Mouse (Mus musculus) limb, embryonic 15.5 days (tissue): ENCODE results near the gene C1ql4. TPM values are rescaled to one million over a fixed set of nuclear protein-coding genes. Genes with fewer than 3 reads are reported as not detected.
"Not testable (repeated sequence)": the region's sequence is repeated elsewhere in the genome, so short reads cannot be mapped to it uniquely, and the experiment has no call there.

Experiments
- ATAC-seq: fragments of 200-750 bp; cut with Nextera tagmentation; 2 replicates; pipeline ENCODE4 v1.8.0; 2017; ENCODE audit warnings: low read depth, moderate TSS enrichment; ENCODE audit not compliant: insufficient number of reproducible peaks, low FRiP score, low TSS enrichment
- H3K27ac ChIP-seq: fragments of 300-500 bp; sonication (generic); 2 replicates; pipeline ENCODE4 v1.5.1; 2015; ENCODE audit warnings: moderate library complexity, mild to moderate bottlenecking, inconsistent platforms
- H3K27me3 ChIP-seq: fragments of 300-500 bp; sonication (generic); 2 replicates; pipeline ENCODE4 v1.6.1; 2015; ENCODE audit warnings: inconsistent platforms
- H3K36me3 ChIP-seq: fragments of 300-500 bp; sonication (generic); 2 replicates; pipeline ENCODE4 v1.6.1; 2015; ENCODE audit warnings: inconsistent platforms
- H3K4me1 ChIP-seq: fragments of 300-500 bp; sonication (generic); 2 replicates; pipeline ENCODE4 v1.6.1; 2015; ENCODE audit warnings: inconsistent platforms
- H3K4me2 ChIP-seq: fragments of 300-500 bp; sonication (generic); 2 replicates; pipeline ENCODE4 v1.6.1; 2015; ENCODE audit warnings: mild to moderate bottlenecking, inconsistent platforms
- H3K4me3 ChIP-seq: fragments of 300-500 bp; sonication (generic); 2 replicates; pipeline ENCODE4 v1.5.1; 2015; ENCODE audit warnings: mild to moderate bottlenecking, inconsistent platforms
- H3K9ac ChIP-seq: fragments of 300-500 bp; sonication (generic); 2 replicates; pipeline ENCODE4 v1.6.1; 2015; ENCODE audit warnings: inconsistent platforms
- H3K9me3 ChIP-seq: fragments of 300-500 bp; sonication (generic); 2 replicates; pipeline ENCODE4 v1.6.1; 2016; ENCODE audit warnings: inconsistent platforms
- WGBS: fragments of 180-500 bp; shearing (Covaris S2); methylation state at CpG from one replicate; pipeline ENCODE4 v1.1.7; 2015; 5-methylcytosine and 5-hydroxymethylcytosine counted together
- polyA plus RNA-seq: library from polyadenylated mRNA; unstranded; fragments of >200 nt; fragmentation: Nextera tagmentation; extraction: Ambion mirVana; gene quantifications from 2 replicates; pipeline ENCODE4 v1.2.1, GENCODE M21; 2015

The C1ql4 gene
- polyA plus RNA-seq, 1 experiment from 2014 or later, result not detected

GRCm38 (mm10) chr15:99084618-99085017 is 3.0 kb downstream of the C1ql4 start:
- WGBS, result 16% methylated on average over 19 of the region's 19 CpGs
- H3K4me3 ChIP-seq, result no peak overlapping the region

GRCm38 (mm10) chr15:99083867-99084557 is 3.6 kb downstream of the C1ql4 start:
- 13% methylated on average over 11 of the region's 11 CpGs for WGBS

More at GRCm38 (mm10) chr15:99084618-99085017, 3.0 kb downstream of the C1ql4 start:
- no peak overlapping the region for H3K27ac ChIP-seq
- H3K9me3 ChIP-seq, result no peaks in the 10 kb centered on the region
- peaks cover 69% of the 10 kb centered on the region for H3K27me3 ChIP-seq
- no peak for ATAC-seq
- peaks cover 33% of the 10 kb centered on the region for H3K36me3 ChIP-seq
- H3K4me2 ChIP-seq, result no peak overlapping the region
- H3K9ac ChIP-seq, result no peak overlapping the region
- peaks cover 16% of the 10 kb centered on the region for H3K4me1 ChIP-seq

GRCm38 (mm10) chr15:99083258-99083657 is 4.4 kb downstream of the C1ql4 start:
- no peak for ATAC-seq

More at GRCm38 (mm10) chr15:99083867-99084557, 3.6 kb downstream of the C1ql4 start:
- peaks cover 63% of the 10 kb centered on the region for H3K27me3 ChIP-seq
- no peak overlapping the region for H3K27ac ChIP-seq
- H3K36me3 ChIP-seq, result peaks cover 33% of the 10 kb centered on the region
- peaks cover 14% of the 10 kb centered on the region for H3K4me1 ChIP-seq
- no peak overlapping the region for H3K9ac ChIP-seq
- no peak overlapping the region for H3K4me2 ChIP-seq
- no peak for ATAC-seq
- H3K4me3 ChIP-seq, result no peak overlapping the region
- no peaks in the 10 kb centered on the region for H3K9me3 ChIP-seq

GRCm38 (mm10) chr15:99082840-99083239 is 4.8 kb downstream of the C1ql4 start:
- Histone ChIP-seq H3K4me2 (no peak overlapping the region), H3K27me3 (peaks cover 51% of the 10 kb centered on the region), H3K9me3 (no peaks in the 10 kb centered on the region), H3K4me3 (no peak overlapping the region), H3K4me1 (peaks cover 9% of the 10 kb centered on the region), H3K36me3 (peaks cover 34% of the 10 kb centered on the region), H3K27ac (no peak overlapping the region), H3K9ac (no peak overlapping the region)
- ATAC-seq, result no peak
- 86% methylated on average over 16 of the region's 16 CpGs for WGBS

More at GRCm38 (mm10) chr15:99083258-99083657, 4.4 kb downstream of the C1ql4 start:
- H3K4me1 ChIP-seq, result peaks cover 13% of the 10 kb centered on the region
- H3K27ac ChIP-seq, result no peak overlapping the region
- H3K4me2 ChIP-seq, result no peak overlapping the region
- H3K9me3 ChIP-seq, result no peaks in the 10 kb centered on the region
- WGBS, result 66% methylated on average over 9 of the region's 9 CpGs
- peaks cover 56% of the 10 kb centered on the region for H3K27me3 ChIP-seq
- no peak overlapping the region for H3K9ac ChIP-seq
- no peak overlapping the region for H3K4me3 ChIP-seq
- H3K36me3 ChIP-seq, result peaks cover 33% of the 10 kb centered on the region

- Histone ChIP-seq H3K4me3 (no peak overlapping the region), H3K27me3 (peaks cover 46% of the 10 kb centered on the region), H3K9ac (no peak overlapping the region), H3K4me1 (peaks cover 6% of the 10 kb centered on the region; the same call in 1 of the 2 replicates), H3K4me2 (no peak overlapping the region), H3K27ac (no peak overlapping the region), H3K36me3 (peaks cover 39% of the 10 kb centered on the region), H3K9me3 (no peaks in the 10 kb centered on the region)
- WGBS, result 94% methylated on average over 12 of the region's 12 CpGs
- no peak for ATAC-seq
Observed at GRCm38 (mm10) chr15:99082322-99082721, 5.3 kb downstream of the C1ql4 start.

- WGBS, result 77% methylated on average over 3 of the region's 3 CpGs
- H3K4me2 ChIP-seq, result no peak overlapping the region
- no peak overlapping the region for H3K27ac ChIP-seq
- H3K27me3 ChIP-seq, result peaks cover 21% of the 10 kb centered on the region
- no peak for ATAC-seq
- H3K36me3 ChIP-seq, result peaks cover 41% of the 10 kb centered on the region
- H3K4me3 ChIP-seq, result no peak overlapping the region
- H3K4me1 ChIP-seq, result peaks cover 17% of the 10 kb centered on the region
- H3K9me3 ChIP-seq, result no peaks in the 10 kb centered on the region
- H3K9ac ChIP-seq, result no peak overlapping the region
Observed at GRCm38 (mm10) chr15:99079804-99080203, 7.8 kb downstream of the C1ql4 start.

- peaks cover 21% of the 10 kb centered on the region for H3K4me1 ChIP-seq
- ATAC-seq, result no peak
- H3K9ac ChIP-seq, result 0 out of 2 replicates have a peak overlapping the region, but pooled peaks have one; percentile 4
- H3K9me3 ChIP-seq, result no peaks in the 10 kb centered on the region
- peaks cover 41% of the 10 kb centered on the region for H3K36me3 ChIP-seq
- 84% methylated on average over 15 of the region's 15 CpGs for WGBS
- H3K4me3 ChIP-seq, result no peak overlapping the region
- no peak overlapping the region for H3K27ac ChIP-seq
- H3K27me3 ChIP-seq, result peaks cover 7% of the 10 kb centered on the region
- H3K4me2 ChIP-seq, result no peak overlapping the region
Observed at GRCm38 (mm10) chr15:99078181-99078910, 9.3 kb downstream of the C1ql4 start.

GRCm38 (mm10) chr15:99076011-99076410 is 11.6 kb downstream of the C1ql4 start:
- Histone ChIP-seq H3K36me3 (peaks cover 21% of the 10 kb centered on the region; the same call in 1 of the 2 replicates), H3K4me2 (peak overlapping the region; percentile 89), H3K4me1 (peaks cover 21% of the 10 kb centered on the region), H3K4me3 (peak overlapping the region; percentile 61)
- H3K27ac ChIP-seq, H3K9me3 ChIP-seq, H3K27me3 ChIP-seq, H3K9ac ChIP-seq, ATAC-seq: not testable (repeated sequence)
- WGBS, result 99% methylated on average over 3 of the region's 3 CpGs

GRCm38 (mm10) chr15:99074600-99075333 is 12.8 kb downstream of the C1ql4 start:
- ATAC-seq, result peak; percentile 94
- no peaks in the 10 kb centered on the region for H3K9me3 ChIP-seq
- H3K9ac ChIP-seq, result peak overlapping the region; percentile 55
- peak overlapping the region; percentile 89 for H3K4me2 ChIP-seq
- H3K27me3 ChIP-seq, result no peaks in the 10 kb centered on the region
- H3K4me3 ChIP-seq, result peak overlapping the region; percentile 61
- H3K4me1 ChIP-seq, result peaks cover 21% of the 10 kb centered on the region
- peaks cover 10% of the 10 kb centered on the region; the same call in 1 of the 2 replicates for H3K36me3 ChIP-seq
- under 1% methylated on average over 44 of the region's 44 CpGs for WGBS
- H3K27ac ChIP-seq, result peak overlapping the region; percentile 97

- Histone ChIP-seq H3K27me3 (no peaks in the 10 kb centered on the region), H3K9ac (peak within 1 kb of the TSS; percentile 55), H3K9me3 (no peaks in the 10 kb centered on the region), H3K4me2 (peak within 1 kb of the TSS; percentile 89), H3K27ac (peak within 1 kb of the TSS; percentile 97), H3K4me1 (peaks cover 21% of the 10 kb centered on the region), H3K36me3 (peaks cover 8% of the 10 kb centered on the region; the same call in 1 of the 2 replicates), H3K4me3 (peak within 1 kb of the TSS; percentile 61)
- ATAC-seq, result 0 out of 2 replicates have a peak, but pooled peaks have one; percentile 5
- 20% methylated on average over 9 of the region's 9 CpGs for WGBS
Observed at GRCm38 (mm10) chr15:99074019-99074599, 13.5 kb downstream of the C1ql4 start, which contains the start of gene Troap. Troap (plus strand) TSS chr15:99074575.

- H3K4me1 ChIP-seq, result peaks cover 15% of the 10 kb centered on the region
- no peak overlapping the region for H3K27ac ChIP-seq
- 90% methylated on average over 1 of the region's 1 CpGs for WGBS
- no peaks in the 10 kb centered on the region for H3K36me3 ChIP-seq
- H3K27me3 ChIP-seq, result no peaks in the 10 kb centered on the region
- H3K9ac ChIP-seq, result no peak overlapping the region
- H3K9me3 ChIP-seq, result no peaks in the 10 kb centered on the region
- no peak for ATAC-seq
- no peak overlapping the region for H3K4me3 ChIP-seq
- H3K4me2 ChIP-seq, result no peak overlapping the region
Observed at GRCm38 (mm10) chr15:99071988-99072387, 15.6 kb downstream of the C1ql4 start.
